Mouse (Mus musculus) heart, adult 10 weeks (tissue): Measurements from ENCODE around the gene Gm3269. TPM values are rescaled to one million over a fixed set of nuclear protein-coding genes. Genes with fewer than 3 reads are reported as not detected.

ENCODE experiments used
- polyA plus RNA-seq: library from polyadenylated mRNA; stranded (reverse); fragments of 350-450 nt; fragmentation: Illumina TruSeq; extraction: RNeasy Lipid Tissue Mini Kit (QIAGEN cat#74804); gene quantifications from one replicate; pipeline ENCODE4 v1.2.3, GENCODE M21; 2014; ENCODE audit warnings: low read depth, low replicate concordance

The Gm3269 gene
- polyA plus RNA-seq = not detected

GRCm38 (mm10) chr14:4837806-4838205, at the start of gene Gm3269:
Gene Gm3269 (plus strand): TSS chr14:4838106.

DNA sequence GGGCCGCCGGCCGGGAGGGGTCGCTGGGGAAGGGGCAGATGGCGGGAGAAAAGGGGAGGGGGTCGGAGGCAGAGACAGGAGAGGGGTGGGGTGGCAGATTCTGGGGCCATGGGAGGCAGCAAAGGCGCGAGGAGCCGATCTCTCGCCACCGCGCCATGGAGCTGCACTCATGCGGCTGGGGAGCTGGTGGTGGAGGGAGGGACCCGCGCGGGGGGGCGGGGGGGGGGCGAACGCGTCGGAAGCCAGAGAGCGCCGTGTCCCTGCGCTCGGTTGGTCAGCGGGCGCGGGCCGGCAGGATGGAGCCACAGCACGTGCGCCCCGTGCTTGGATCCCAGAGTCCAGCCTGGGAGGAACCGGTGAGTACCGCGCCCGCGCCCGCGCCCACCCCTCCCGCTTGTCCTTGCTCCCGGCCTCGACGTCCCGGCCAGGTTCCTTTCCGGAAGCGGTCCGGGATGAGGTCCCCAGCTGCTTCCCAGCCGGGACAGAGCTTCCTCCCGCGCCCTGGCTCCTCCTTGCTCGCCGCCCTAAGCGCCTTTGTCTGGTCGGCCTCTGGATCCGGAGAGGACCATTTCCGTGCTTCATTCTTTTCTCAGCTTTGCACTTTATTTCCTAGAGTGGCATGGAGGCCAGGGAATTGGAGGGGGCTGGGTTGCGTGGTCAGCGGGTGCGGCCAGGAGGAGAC, 17.5 kb downstream of the Gm3269 start, which contains the start of gene Gm3264:
Gm3264 (plus strand) TSS at position 278 of the 682 bp plus-strand sequence.

DNA sequence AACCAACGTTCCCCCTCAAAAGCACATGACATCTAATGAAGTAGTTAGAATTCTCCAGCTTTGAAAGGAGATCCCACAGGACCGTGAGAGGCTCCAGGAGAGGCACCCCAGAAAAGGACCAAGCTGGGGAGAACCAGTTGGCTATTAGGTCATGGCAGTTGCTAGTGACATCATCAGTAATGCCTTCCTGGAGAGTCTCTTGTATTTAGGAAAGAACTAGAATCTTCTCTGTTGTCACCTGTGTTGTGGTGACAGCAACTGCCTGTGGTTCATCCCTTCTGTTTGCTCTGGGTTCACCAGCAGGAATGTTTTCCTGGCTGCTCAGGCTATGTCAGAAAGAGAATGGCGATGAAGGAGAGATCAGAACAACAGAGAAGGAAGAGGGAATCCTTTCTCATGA, 54.2 kb downstream of the Gm3269 start, which contains the start of gene Gm3278:
Gm3278 (plus strand) TSS at position 301 of the 400 bp plus-strand sequence.

Other genes starting within 250 kb of the Gm3269 start
- gene Gm8159, start 205.8 kb upstream of the Gm3269 start, polyA plus RNA-seq = not detected
- gene Gm3239, start 173.9 kb upstream of the Gm3269 start, polyA plus RNA-seq = not detected
- not detected for gene Gm7876, start 128.9 kb upstream of the Gm3269 start, polyA plus RNA-seq
- gene Gm3252, start 111.3 kb upstream of the Gm3269 start, polyA plus RNA-seq = not detected
- not detected for gene Gm9602, start 61.8 kb upstream of the Gm3269 start, polyA plus RNA-seq
- not detected for gene Gm3264, start 17.5 kb downstream of the Gm3269 start, polyA plus RNA-seq
- gene Gm3278, start 54.3 kb downstream of the Gm3269 start, polyA plus RNA-seq = not detected
- gene Gm8297, start 145.8 kb downstream of the Gm3269 start, polyA plus RNA-seq = not detected
- not detected for gene Gm3298, start 177.8 kb downstream of the Gm3269 start, polyA plus RNA-seq
- not detected for gene 4930555G01Rik, start 212.5 kb downstream of the Gm3269 start, polyA plus RNA-seq
- gene Gm8281, start 232.9 kb downstream of the Gm3269 start, polyA plus RNA-seq = 1.0 TPM